Mouse (Mus musculus) R1 (cell line): ENCODE results near the gene Ttc12.
A peak's percentile ranks its signal among the peaks of the same experiment; 100 is the strongest.

Source experiments
- DNase-seq: peaks from one replicate; pipeline ENCODE4 v3.0.0-alpha.2; 2018; ENCODE audit warnings: low read depth, low spot score

Gene Ttc12

GRCm38 (mm10) chr9:49485892-49486311, at the start of gene Ttc12:
TSS of gene Ttc12 (minus strand) at chr9:49486225.
- DNase-seq = peak; percentile 93

DNA sequence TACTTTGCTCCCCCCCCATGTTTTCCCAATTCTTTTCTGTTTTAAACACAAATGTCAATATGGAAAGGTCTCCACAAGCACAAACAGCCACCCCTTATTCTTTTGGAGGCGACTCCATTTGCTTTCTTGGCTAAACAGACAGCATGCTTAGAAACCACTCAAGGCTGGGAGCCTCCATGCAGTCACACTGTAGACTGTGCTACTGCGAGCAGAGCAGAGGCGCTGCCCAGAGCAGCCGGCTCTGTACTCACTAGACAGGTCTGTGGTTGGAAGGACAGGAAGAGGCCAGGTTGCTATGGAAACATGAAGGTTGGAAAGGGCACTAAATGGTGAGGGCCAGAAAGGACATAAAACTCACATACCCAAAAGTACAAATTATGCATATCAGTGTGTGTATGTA, 48.9 kb upstream of the Ttc12 start:
- peak; percentile 17 for DNase-seq

DNA sequence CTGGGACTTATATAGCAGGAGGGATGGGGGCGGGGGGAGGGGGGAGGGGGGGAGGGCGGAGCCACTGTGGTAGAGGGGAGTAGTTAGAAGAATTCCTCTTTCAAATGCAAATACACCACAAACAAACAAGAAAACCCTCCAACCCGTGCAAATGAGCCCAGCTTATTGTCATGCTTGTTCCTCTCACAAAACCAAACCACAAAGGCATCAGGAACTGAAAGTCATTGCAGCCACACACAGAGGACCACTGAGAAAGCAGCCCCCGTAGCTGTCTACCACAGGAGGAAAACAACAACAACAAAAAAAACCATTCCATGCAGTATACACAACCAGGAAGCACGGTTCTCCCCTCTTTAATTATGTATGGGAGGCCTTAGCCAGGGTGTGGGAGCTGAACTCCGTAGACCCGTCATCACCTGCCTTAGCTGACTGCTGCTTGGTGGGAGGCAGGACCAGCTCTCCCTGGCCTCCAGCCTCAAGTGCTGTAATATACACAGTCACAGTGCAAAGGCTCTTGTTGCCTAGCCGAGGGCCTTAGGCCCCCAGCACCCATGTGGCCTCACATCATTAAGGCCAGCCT, 48.0 kb upstream of the Ttc12 start:
- peak; percentile 90 for DNase-seq

GRCm38 (mm10) chr9:49533455-49533854, 47.4 kb upstream of the Ttc12 start:
- peak; percentile 3 for DNase-seq

DNA sequence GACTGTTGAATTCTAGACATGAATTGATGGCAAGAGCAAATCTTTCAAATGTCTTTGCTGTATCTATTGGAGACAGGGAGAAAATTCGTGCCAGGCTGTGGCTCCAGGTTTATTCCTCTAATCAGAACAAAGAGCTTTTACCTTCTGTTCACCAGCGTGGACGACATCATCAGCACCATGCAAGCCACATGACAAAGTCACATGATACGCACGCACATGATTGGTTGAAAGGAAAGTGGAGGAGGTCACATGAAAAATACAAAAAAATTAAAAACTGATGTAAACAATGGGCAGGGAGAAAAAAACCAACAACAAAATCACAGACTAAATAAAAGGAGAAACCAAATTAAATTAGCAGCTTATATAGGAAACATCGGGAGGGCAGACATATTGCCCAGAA, 45.8 kb upstream of the Ttc12 start:
- DNase-seq = no peak

GRCm38 (mm10) chr9:49531257-49531656, 45.2 kb upstream of the Ttc12 start:
- no peak for DNase-seq

DNA sequence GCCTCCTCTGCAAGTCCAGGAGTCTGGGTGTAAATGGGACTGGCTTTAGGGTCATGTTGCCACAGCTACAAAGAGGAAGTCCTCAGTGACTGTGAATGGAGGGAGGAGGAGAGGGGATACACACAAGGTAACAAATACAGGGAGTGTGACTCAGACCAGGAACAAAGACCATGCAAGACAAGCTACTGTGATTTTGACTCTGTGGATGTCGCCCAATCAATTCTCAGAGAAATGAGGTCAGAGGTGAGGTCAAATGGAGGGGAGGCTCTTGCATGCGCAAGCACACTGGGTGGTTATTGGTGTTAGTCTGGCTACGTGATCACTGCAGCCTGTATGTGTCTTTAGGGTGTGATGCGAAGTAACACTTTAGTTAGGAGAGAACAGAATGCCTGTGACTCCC, 44.7 kb upstream of the Ttc12 start:
- peak; percentile 55 for DNase-seq

GRCm38 (mm10) chr9:49529366-49529959, 43.4 kb upstream of the Ttc12 start:
- peak; percentile 39 for DNase-seq

DNA sequence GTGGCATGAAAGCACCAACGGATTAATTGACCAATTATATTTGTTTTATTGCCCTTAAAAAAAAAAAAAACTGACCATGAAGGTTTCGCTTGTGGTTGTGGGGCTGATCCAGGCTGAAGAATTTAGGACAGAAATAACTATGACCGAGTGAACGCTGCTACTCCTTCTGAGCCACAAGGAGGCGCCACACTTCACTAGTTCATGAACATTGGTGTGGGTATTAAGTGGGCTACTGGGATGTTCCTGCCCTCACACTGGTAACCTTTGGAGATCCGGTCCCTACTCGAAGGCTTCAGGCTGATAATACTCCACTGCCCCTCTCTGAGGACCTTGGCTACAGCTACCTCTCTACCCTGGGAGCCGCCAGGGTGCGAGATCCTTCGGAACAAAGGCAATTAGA, 42.9 kb upstream of the Ttc12 start:
- peak; percentile 72 for DNase-seq

- no peak for DNase-seq
These were observed 42.0 kb upstream of the Ttc12 start for GRCm38 (mm10) chr9:49528026-49528425.

GRCm38 (mm10) chr9:49527340-49527739, 41.3 kb upstream of the Ttc12 start:
- DNase-seq = no peak

GRCm38 (mm10) chr9:49524721-49525120, 38.7 kb upstream of the Ttc12 start:
- no peak for DNase-seq

DNA sequence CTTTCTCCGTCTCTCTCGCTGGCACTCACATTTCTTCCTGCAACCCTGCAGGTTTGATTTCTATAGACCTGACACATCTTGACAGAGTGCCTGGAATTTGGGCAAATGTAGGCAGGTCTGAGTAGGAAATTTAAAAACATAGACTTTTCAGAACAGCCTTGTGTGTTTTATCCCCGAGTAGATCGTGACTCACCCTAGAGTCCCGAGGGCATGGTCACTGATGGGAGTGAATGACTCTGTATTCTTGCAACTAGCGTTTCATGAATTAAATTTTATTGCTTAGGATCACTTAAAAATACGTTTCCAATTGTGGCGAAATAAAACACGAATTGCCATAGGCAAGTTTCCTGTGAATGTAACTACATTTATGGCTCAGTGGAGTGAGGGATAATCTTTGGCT, 37.9 kb upstream of the Ttc12 start:
- no peak for DNase-seq

GRCm38 (mm10) chr9:49514306-49514705, 28.3 kb upstream of the Ttc12 start:
- no peak for DNase-seq

DNA sequence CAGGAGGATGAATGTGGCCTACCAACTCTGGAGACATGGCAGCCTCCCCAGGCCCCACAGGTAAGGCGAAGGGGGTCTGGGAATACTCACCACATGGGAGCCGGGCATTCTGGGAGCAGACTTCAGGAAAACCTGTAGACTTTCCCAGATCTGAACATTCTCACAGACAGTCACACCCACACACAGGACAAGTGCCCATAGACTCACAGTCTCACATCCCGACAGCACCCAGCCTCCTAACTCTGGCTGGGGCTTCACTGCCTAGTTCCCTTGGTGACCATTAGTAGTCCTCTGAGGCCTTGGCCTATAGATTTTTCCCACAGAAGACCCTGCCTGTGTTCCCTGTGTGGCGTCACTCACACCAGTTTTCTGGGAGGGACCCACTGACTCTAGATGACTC, 24.6 kb upstream of the Ttc12 start:
- DNase-seq = no peak

GRCm38 (mm10) chr9:49509628-49510027, 23.6 kb upstream of the Ttc12 start:
- no peak for DNase-seq

GRCm38 (mm10) chr9:49509094-49509493, 23.1 kb upstream of the Ttc12 start:
- DNase-seq = no peak

GRCm38 (mm10) chr9:49507829-49508585, 22.0 kb upstream of the Ttc12 start:
- peak; percentile 47 for DNase-seq

GRCm38 (mm10) chr9:49504658-49505057, 18.6 kb upstream of the Ttc12 start:
- no peak for DNase-seq

DNA sequence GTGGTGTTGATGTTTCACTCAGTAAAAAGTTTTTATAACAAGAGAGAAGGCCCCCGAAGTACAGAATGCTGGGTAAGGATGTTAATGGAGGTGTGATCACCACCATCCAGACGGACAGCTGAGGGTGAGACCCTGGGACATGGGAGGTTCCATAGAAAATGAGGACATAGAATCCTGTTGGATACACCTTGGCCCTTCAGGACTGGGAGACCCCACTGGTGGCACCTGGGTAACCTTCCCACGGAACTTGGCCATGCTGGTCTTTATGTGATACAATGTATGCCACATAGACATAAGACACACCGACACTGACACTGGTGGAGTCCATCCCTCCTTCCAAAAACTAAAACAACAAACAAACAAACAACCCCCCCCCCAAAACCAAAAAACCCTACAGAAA, 16.2 kb upstream of the Ttc12 start:
- DNase-seq = no peak

DNA sequence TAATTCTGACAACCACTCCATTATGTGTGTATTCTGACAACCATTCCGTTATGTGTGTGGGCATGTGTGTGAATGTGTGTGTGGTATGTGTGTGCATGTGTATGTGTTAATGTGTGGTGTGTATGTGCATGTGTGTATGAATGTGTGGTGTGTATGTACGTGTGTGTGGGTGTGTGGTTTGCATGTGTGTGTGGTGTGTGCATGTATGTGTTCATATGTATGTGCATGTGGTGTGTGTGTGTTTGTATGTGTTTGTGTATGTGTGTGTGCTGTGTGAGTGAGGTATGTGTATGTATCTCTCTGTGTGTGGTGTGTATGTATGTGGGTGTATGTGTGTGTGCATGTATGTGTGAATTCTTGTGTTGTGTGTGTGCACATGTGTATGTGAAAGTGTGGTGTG, 13.9 kb upstream of the Ttc12 start:
- DNase-seq = no peak

DNA sequence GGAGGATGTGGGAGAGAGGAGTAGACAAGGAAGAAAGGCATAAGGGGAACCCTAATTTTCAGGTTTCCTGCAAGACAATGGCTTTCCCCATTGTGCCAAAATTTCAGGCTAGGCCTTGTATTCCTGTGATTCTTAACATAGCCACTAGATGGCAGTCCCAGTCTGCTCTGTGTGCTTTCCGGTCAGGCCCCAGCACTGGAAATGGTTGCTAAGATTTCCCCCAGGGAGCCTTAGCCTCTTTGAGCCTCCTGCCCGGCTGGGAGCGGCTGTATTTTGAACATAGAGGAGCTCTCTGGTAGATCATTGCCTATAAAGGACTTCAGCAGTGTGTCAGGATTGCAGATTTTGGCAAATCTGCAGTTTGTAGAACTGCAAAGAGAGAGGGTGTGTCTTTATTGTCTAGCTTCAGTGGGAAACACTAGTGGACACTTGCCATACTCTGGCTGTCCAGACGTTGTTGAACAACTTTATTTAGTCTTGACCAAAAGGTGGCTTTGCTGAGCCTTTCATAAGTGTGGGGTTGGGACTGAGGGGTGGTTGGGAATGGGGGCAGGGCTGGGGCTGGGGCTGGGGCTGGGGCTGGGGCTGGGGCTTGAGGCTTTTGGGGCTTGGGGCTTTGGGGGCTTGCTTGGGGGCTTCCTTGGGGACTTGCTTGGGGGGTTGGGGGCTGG, 8.1 kb upstream of the Ttc12 start:
- DNase-seq = peak; percentile 79

DNA sequence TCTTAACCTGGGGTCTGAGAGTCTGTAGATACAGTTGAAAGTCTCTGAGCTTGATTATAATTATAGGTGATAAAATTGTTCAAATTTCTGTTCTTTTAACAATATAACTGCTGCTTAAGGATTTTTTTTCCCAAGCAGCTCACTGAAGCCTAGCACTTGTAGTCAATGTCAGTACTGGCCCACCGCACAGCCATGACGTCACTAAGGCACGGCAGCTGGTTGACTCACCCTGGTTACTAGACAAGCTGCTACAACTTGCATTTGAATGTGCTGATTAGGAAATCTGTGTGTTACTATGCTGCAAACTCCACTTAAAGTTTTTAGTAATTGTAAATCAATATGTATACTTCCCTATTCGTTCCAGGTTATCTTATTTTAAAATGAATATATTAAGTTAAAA, 4.6 kb upstream of the Ttc12 start:
- DNase-seq = no peak
